Mouse (Mus musculus) layer of hippocampus, adult 9-10 months (tissue): ENCODE measurements around the gene Atp10b.
"Not testable (repeated sequence)": the region's sequence is repeated elsewhere in the genome, so short reads cannot be mapped to it uniquely, and the experiment has no call there.

Experiments
- DNase-seq: peaks from one replicate; pipeline ENCODE4 v3.0.0; 2022; ENCODE audit warnings: low spot score

The Atp10b gene

GRCm38 (mm10) chr11:43149577-43149976, at the start of gene Atp10b:
TSS of gene Atp10b (plus strand) at chr11:43149877.
- DNase-seq = no peak

DNA sequence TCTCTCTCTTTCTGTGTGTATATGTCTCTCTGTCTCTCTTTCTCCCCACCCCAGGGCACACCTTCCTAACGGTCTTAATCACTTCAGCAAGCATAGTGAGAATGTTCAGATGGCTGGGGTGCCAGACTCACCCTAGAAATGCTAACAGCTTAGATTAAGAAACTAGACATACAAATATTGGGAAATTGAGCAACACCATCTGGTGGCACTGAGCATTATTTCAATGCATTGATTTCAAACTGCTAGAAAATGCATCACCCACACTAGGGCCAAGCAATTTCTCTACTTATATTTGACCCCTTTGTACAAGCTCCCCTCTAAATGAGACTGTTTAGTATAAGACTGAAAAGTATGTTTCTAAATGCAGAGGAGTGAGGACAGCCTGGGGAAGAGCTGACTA, 48.3 kb upstream of the Atp10b start:
- no peak for DNase-seq

DNA sequence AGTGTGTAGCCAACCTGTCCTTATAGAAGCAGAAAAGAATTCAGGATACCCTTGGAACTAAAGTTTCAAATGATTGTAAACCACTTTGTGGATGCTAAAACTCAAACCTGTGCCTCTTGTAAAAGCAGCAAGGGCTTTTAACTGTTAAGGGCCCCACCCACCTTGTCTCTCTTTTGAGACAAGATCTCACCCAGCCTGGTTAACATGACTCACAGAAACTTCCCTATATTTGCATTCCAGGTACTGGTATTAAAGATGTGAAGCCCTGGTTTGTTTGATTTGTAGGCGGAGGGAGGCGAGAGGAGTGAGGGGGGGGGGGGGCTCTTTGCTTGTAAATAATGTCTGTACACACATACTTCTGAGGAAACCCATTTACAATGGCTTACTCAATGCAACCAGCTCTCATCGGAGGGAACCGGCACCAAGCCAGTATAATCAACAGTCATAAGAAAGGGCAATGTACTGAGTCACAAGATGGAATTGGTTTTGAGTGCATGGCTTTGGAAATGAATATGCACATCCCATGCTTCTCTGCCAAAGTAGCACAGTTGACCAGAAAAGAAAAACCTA, 23.7 kb upstream of the Atp10b start:
- DNase-seq = no peak

DNA sequence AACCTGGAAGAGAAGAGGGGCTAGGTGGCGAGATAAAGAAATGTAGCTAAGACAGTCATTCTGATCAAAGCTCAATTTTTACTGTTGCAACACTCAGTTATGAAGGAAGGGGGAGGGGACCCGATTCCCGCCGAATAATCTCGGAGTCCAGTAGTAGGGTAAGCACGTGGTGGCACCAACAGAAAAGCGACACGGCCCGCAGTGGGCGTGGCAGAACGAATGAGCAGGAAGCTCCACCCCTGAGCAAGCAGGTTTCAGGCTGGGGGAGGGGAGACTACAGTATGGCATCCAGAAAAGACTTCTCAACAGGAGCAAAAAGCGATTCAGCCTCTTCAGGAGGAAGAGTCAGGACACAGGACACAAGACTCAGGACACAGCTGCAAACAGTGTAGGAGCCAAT, 23.1 kb upstream of the Atp10b start:
- not testable (repeated sequence) for DNase-seq

GRCm38 (mm10) chr11:43141296-43141695, 8.4 kb upstream of the Atp10b start:
- no peak for DNase-seq

GRCm38 (mm10) chr11:43142811-43143210, 6.9 kb upstream of the Atp10b start:
- DNase-seq = no peak

- no peak for DNase-seq
Observed at GRCm38 (mm10) chr11:43144178-43144577, 5.5 kb upstream of the Atp10b start.

GRCm38 (mm10) chr11:43144882-43145281, 4.8 kb upstream of the Atp10b start:
- not testable (repeated sequence) for DNase-seq

- no peak for DNase-seq
Observed at GRCm38 (mm10) chr11:43147380-43147779, 2.3 kb upstream of the Atp10b start.

- DNase-seq = no peak
Observed at GRCm38 (mm10) chr11:43148341-43148740, 1.3 kb upstream of the Atp10b start.

DNA sequence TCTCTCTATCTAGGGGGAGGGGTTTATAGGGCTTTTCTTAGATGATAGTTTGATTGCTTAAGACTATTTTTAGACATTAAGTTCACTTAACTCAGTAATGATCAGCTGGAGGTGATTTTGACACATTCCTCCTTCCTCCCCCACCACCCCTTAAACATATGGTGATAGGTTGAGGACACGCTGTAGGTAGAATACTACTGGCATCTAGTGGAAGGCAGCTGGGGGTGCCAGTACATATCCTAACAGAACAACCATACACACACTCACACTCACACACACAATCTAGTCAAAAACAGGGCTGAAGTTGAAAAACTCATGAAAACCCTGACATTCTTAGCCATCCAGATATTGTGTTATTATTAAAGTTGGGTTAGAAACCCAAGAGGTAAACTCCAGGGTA, 5.3 kb downstream of the Atp10b start:
- no peak for DNase-seq

DNA sequence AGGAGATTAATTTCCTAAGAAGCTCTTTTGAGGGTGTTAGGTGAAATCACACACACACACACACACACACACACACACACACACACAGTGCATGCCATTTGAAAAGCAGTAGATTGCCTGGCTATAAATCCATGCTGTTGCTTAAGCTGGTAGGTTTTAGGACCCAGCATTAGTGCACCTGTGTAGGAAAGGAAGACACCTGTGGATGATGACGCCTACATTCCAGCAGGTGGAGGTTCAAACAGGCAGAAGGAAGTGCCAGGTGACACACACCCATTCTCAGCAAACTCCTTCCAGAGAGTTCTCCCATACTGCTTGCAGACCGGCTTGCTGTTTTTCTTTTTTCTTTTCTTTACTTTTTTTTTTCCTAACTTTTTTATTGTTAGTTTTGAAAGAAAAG, 5.7 kb downstream of the Atp10b start:
- DNase-seq = no peak

DNA sequence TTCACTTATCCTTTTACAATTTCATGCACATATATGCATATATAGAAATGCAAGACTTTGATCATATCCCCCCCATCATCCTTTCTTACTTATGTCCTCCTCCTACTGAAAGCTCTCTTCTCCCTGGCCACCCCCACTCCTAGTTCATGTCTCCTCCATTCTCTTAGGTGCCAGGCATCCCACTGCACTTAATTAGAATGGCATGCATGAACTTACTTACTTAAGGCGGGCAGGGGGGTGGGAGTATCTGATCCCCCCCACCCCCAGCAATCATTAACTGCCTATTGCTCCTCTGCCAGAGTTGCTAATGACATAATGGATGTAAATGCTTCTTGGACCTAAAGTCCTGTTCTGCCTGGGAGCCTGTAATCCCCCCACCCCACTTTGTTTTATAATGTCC, 9.1 kb downstream of the Atp10b start:
- DNase-seq = no peak

DNA sequence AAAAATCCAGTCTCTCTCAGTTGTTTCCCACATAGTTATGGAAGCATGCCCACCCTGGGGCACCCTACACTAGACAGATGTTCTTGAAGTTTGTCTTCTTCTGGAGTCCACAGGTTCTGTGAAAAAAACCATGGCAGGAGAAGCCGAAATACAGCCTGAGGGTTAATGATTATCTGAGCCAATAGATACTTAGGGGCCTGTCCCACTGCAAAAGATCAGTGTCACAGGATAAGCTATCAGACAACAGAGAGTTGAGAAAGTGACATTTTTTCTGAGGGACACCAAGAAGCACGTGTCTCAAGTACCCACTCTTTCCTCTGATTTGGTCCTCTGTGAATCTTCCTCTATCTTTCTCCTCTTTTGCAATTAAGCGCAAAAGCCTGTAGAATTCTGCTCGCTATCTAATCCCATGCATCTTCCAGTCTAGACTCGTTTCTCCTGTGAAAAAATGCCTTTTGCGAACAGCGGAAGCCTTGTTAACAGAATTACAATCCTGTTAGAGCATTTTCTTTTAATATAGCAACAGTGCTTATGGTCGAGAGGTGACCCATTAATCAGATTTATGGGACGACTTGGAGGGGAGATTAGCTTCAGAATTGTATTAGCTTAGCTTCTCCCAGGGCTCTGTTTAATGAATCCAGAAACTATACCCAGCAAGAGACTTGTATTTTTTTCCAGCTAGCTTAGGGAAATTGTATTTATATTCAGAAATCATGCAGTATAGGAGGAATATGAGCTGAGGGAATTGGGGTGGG, 10.7 kb downstream of the Atp10b start:
- DNase-seq = no peak

DNA sequence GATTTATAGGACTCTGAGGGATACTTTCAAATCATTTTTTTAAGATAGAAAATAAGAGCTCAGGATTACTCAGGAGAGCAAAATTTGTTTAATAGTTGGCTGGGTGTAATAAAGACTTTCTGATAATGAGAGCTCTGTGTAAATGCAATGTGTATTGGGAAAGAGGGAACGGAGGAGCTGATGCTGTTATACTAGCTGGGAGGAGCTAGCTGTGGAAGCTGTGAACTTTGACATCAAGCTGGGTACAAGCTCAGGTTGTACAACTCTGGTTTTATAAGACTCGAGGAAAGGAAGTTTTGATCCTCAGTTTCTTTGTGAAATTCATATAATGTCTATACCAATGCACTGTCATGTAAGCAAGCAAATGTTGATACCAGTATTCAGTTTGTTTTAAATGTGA, 20.9 kb downstream of the Atp10b start:
- DNase-seq = no peak

- DNase-seq = no peak
Observed at GRCm38 (mm10) chr11:43174359-43175116, 24.9 kb downstream of the Atp10b start.

GRCm38 (mm10) chr11:43182401-43182800, 32.7 kb downstream of the Atp10b start:
- no peak for DNase-seq

GRCm38 (mm10) chr11:43182816-43183215, 33.1 kb downstream of the Atp10b start:
- no peak for DNase-seq

- no peak for DNase-seq
Observed at GRCm38 (mm10) chr11:43183457-43183856, 33.8 kb downstream of the Atp10b start.

GRCm38 (mm10) chr11:43186291-43186690, 36.6 kb downstream of the Atp10b start:
- no peak for DNase-seq

DNA sequence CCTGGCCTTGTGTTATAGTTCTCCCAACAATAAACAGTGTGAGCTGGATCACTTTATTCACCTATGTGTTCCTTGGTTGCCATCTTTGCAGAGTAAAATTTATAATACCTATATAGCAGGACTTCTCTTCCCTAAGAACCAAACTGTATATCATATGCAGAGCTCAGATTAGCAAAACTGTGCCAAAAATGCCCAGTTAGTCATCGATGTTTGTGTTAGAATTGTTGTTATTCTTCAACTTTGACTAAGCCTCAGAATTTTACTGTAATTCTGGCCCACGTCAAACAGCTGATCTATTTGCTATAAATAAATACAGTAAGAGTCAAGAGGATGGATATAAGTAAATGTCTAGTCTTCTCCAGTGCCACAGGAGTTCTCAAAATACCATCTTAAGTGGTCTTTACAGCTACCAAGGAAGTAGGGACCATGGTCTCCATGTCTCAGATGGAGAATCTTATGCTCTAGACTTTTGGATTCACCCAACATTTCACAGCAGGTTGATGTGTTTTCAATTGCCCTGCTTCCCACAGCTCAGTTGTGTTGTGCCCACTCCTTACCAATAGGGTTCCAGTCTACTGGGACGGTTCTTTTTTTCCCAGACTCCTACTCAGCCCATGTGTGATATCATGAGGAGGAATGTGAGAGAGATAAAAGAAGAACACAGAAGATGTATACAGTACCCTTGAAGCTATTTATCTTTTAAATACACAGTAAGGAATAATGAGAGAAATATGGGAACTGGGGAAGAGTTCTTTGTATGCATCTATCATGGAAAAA, 40.3 kb downstream of the Atp10b start:
- DNase-seq = no peak

DNA sequence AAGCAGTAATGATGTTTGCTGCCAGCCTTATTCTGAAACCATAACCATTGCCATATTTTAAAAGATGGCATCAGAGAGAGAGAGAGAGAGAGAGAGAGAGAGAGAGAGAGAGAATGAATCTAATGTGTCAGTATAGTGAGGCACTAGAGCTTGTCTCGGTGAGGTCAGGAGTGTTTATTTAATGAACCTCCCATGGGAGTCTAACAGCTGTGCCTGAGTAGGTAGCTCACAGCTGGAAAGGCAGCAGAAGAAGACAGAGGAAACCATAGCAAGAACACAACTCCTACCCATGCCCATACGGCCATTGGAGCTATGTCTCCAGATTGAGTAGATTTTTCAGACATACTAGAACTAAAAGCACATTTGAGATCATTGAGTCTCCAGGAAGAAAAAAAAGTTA, 49.1 kb downstream of the Atp10b start:
- DNase-seq = no peak
